Mouse (Mus musculus): ENCODE data around the gene Prkn.

The Prkn gene

GRCm38 (mm10) chr17:12029362-12029761, 1189.2 kb downstream of the Prkn start:
- no peak for DNase-seq

- DNase-seq, result no peak
These were observed 1189.8 kb downstream of the Prkn start for GRCm38 (mm10) chr17:12029921-12030461.

- DNase-seq, result no peak
These were observed 1190.5 kb downstream of the Prkn start for GRCm38 (mm10) chr17:12030556-12031160.

- DNase-seq, result peak; percentile 78
These were observed 1191.2 kb downstream of the Prkn start for GRCm38 (mm10) chr17:12031203-12031942.

GRCm38 (mm10) chr17:12032014-12032791, 1192.0 kb downstream of the Prkn start:
- no peak for DNase-seq

GRCm38 (mm10) chr17:12035386-12035785, 1195.2 kb downstream of the Prkn start:
- DNase-seq, result no peak

- peak; percentile 84 for DNase-seq
These were observed 1196.0 kb downstream of the Prkn start for GRCm38 (mm10) chr17:12036205-12036604.

GRCm38 (mm10) chr17:12037065-12037464, 1196.9 kb downstream of the Prkn start:
- DNase-seq, result peak; percentile 84

GRCm38 (mm10) chr17:12037574-12037973, 1197.4 kb downstream of the Prkn start:
- DNase-seq, result peak; percentile 74

- peak; percentile 80 for DNase-seq
These were observed 1198.3 kb downstream of the Prkn start for GRCm38 (mm10) chr17:12038499-12038898.

GRCm38 (mm10) chr17:12039188-12039587, 1199.0 kb downstream of the Prkn start:
- DNase-seq, result peak; percentile 92

- DNase-seq, result peak; percentile 48
These were observed 1199.7 kb downstream of the Prkn start for GRCm38 (mm10) chr17:12039922-12040321.

- no peak for DNase-seq
These were observed 1200.4 kb downstream of the Prkn start for GRCm38 (mm10) chr17:12040546-12040945.

- DNase-seq, result no peak
These were observed 1201.0 kb downstream of the Prkn start for GRCm38 (mm10) chr17:12041091-12041655.

- peak; percentile 63 for DNase-seq
These were observed 1202.5 kb downstream of the Prkn start for GRCm38 (mm10) chr17:12042561-12043256.

- DNase-seq, result no peak
These were observed 1204.0 kb downstream of the Prkn start for GRCm38 (mm10) chr17:12044222-12044621.

GRCm38 (mm10) chr17:12045861-12046273, 1205.7 kb downstream of the Prkn start:
- DNase-seq, result no peak

GRCm38 (mm10) chr17:12047032-12047431, 1206.8 kb downstream of the Prkn start:
- no peak for DNase-seq

GRCm38 (mm10) chr17:12047523-12047922, 1207.3 kb downstream of the Prkn start:
- DNase-seq, result no peak

- no peak for DNase-seq
These were observed 1208.7 kb downstream of the Prkn start for GRCm38 (mm10) chr17:12048695-12049490.

GRCm38 (mm10) chr17:12050261-12050660, 1210.1 kb downstream of the Prkn start:
- DNase-seq, result no peak
